Mouse (Mus musculus) testis, postnatal 14 days (tissue): Measurements from ENCODE around the gene Atp5j2.

ENCODE experiments used
- DNase-seq: peaks from one replicate; pipeline ENCODE4 v3.0.0; 2021; ENCODE audit warnings: low spot score

Gene Atp5j2

GRCm38 (mm10) chr5:145201321-145201991 lies 9.6 kb upstream of the Atp5j2 start, which contains the start of gene Zkscan14:
TSS of gene Zkscan14 (minus strand) at chr5:145201868.
- peak; percentile 82 for DNase-seq

GRCm38 (mm10) chr5:145200387-145200786 lies 8.5 kb upstream of the Atp5j2 start:
- DNase-seq = no peak

GRCm38 (mm10) chr5:145190875-145191798 lies 725 bp downstream of the Atp5j2 start:
- peak; percentile 89 for DNase-seq

GRCm38 (mm10) chr5:145190373-145190772 lies 1.5 kb downstream of the Atp5j2 start:
- no peak for DNase-seq

GRCm38 (mm10) chr5:145189416-145189815 lies 2.4 kb downstream of the Atp5j2 start:
- DNase-seq = no peak

GRCm38 (mm10) chr5:145185244-145185643 lies 6.6 kb downstream of the Atp5j2 start:
- DNase-seq = no peak

GRCm38 (mm10) chr5:145178461-145178980 lies 13.3 kb downstream of the Atp5j2 start:
- no peak for DNase-seq

- no peak for DNase-seq
These were observed 24.6 kb downstream of the Atp5j2 start for GRCm38 (mm10) chr5:145167306-145167661.

GRCm38 (mm10) chr5:145166536-145167305 lies 25.1 kb downstream of the Atp5j2 start, which contains the start of the genes Ptcd1 and Cpsf4:
TSS of gene Ptcd1 (minus strand) at chr5:145167108.
TSS of gene Cpsf4 (plus strand) at chr5:145167213.
- peak; percentile 99 for DNase-seq

- no peak for DNase-seq
These were observed 26.7 kb downstream of the Atp5j2 start for GRCm38 (mm10) chr5:145165184-145165583.

GRCm38 (mm10) chr5:145164710-145165109 lies 27.2 kb downstream of the Atp5j2 start:
- no peak for DNase-seq

GRCm38 (mm10) chr5:145161361-145161760 lies 30.5 kb downstream of the Atp5j2 start:
- no peak for DNase-seq

- DNase-seq = no peak
These were observed 39.2 kb downstream of the Atp5j2 start for GRCm38 (mm10) chr5:145152690-145153089.

- DNase-seq = no peak
These were observed 42.6 kb downstream of the Atp5j2 start for GRCm38 (mm10) chr5:145149294-145149693.

GRCm38 (mm10) chr5:145147748-145148147 lies 44.1 kb downstream of the Atp5j2 start:
- no peak for DNase-seq

- DNase-seq = no peak
These were observed 51.3 kb downstream of the Atp5j2 start for GRCm38 (mm10) chr5:145140611-145141010.

GRCm38 (mm10) chr5:145139571-145140519 lies 52.0 kb downstream of the Atp5j2 start, which contains the start of the genes Pdap1 and Bud31:
TSS of gene Pdap1 (minus strand) at chr5:145140238.
TSS of gene Bud31 (plus strand) at chr5:145140362.
- peak; percentile 95 for DNase-seq

GRCm38 (mm10) chr5:145138836-145139235 lies 53.0 kb downstream of the Atp5j2 start:
- no peak for DNase-seq
